Mouse (Mus musculus) liver, adult 2 months (tissue): ENCODE data around the gene Ube2i. TPM values are rescaled to one million over a fixed set of nuclear protein-coding genes. Genes with fewer than 3 reads are reported as not detected.
"Not testable (repeated sequence)": the region's sequence is repeated elsewhere in the genome, so short reads cannot be mapped to it uniquely, and the experiment has no call there.

Experiments
- DNase-seq: peaks from one replicate; pipeline ENCODE4 v3.0.0-alpha.2; 2011; ENCODE audit warnings: low read depth, low spot score; ENCODE audit errors: extremely low read depth
- H3K27ac ChIP-seq: fragments of 200-500 bp; replicated peaks from 2 replicates; pipeline ENCODE4 v1.5.1; 2012; ENCODE audit warnings: low read depth, mild to moderate bottlenecking, control low read depth, inconsistent platforms, low read length; ENCODE audit not compliant: insufficient read depth
- H3K27me3 ChIP-seq: fragments of 200-500 bp; 2 replicates; pipeline ENCODE4 v1.6.1; 2012; ENCODE audit warnings: mild to moderate bottlenecking, moderate library complexity, low read length, inconsistent platforms; ENCODE audit not compliant: control insufficient read depth, insufficient read depth
- H3K36me3 ChIP-seq: fragments of 200-500 bp; 2 replicates; pipeline ENCODE4 v1.6.1; 2012; ENCODE audit warnings: low read length, inconsistent platforms; ENCODE audit not compliant: control insufficient read depth, insufficient read depth
- H3K4me1 ChIP-seq: fragments of 200-500 bp; 2 replicates; pipeline ENCODE4 v1.6.1; 2011; ENCODE audit warnings: low read length; ENCODE audit not compliant: control insufficient read depth, insufficient read depth
- H3K4me3 ChIP-seq: fragments of 200-500 bp; 2 replicates; pipeline ENCODE4 v1.5.1; 2011; ENCODE audit warnings: low read depth, mild to moderate bottlenecking, control low read depth, low read length, moderate library complexity; ENCODE audit not compliant: insufficient read depth
- H3K79me2 ChIP-seq: fragments of 200-500 bp; 2 replicates; pipeline ENCODE4 v1.6.1; 2012; ENCODE audit warnings: inconsistent platforms, mild to moderate bottlenecking, low read length, moderate library complexity; ENCODE audit not compliant: control insufficient read depth, insufficient read depth
- H3K9ac ChIP-seq: fragments of 200-500 bp; 2 replicates; pipeline ENCODE4 v1.6.1; 2012; ENCODE audit warnings: low read depth, mild to moderate bottlenecking, control low read depth, inconsistent platforms, low read length
- CTCF ChIP-seq: fragments of 200-500 bp; IDR thresholded peaks from 2 replicates; pipeline ENCODE4 v1.5.1; 2011; ENCODE audit warnings: low read depth, low read length, control low read depth
- POLR2A ChIP-seq: fragments of 200-500 bp; IDR thresholded peaks from 2 replicates; pipeline ENCODE4 v1.6.1; 2011; ENCODE audit warnings: low read length, control low read depth; ENCODE audit not compliant: insufficient read depth; ENCODE audit errors: extremely low read depth
- WGBS: fragments of 180-500 bp; shearing (Covaris S2); methylation state at CpG from one replicate; pipeline ENCODE4 v1.1.7; 2018; 5-methylcytosine and 5-hydroxymethylcytosine counted together
- polyA plus RNA-seq: library from polyadenylated mRNA; depleted of rRNA; stranded (reverse); fragments of >200 nt; gene quantifications from 2 replicates; pipeline ENCODE4 v1.2.3, GENCODE M21; 2012
- total RNA-seq: library from RNA; depleted of rRNA; stranded (reverse); fragments of >200 nt; gene quantifications from 2 replicates; pipeline ENCODE4 v1.2.3, GENCODE M21; 2014

Ube2i gene
- total and polyA plus RNA-seq, 2 experiments = 80.0 to 92.9 TPM

DNA sequence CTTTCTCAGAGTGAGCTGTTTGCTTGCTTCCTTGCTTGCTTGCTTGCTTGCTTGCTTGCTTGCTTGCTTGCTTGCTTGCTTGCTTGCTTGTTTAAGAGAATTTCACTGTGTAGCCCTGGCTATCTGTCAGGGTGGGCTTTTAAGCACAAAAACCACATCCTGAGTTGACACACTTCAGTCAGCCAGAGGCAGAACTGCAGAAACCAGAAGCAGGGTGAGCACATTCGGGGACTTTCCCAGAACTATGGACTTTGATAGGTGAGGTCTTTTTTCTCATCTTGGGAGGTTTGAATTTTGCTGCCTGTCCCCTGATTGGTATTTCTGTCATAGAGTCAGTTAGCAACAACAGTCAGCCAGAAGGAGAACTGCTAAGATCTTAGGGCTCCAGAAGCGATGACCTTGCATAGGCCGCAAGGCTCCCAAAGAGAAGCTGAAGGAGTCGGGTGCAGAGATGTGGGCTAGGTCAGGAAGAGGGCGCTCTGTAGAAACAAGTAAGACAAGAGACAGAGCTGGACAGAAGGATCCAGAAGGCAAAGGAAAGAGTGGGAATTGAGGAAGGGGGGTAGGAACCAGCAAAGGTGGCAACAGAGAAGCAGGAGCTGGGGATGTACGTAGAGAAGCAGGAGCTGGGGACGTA lies 49.7 kb downstream of the Ube2i start:
- TF ChIP-seq CTCF (no peak), POLR2A (no peak)
- Histone ChIP-seq H3K9ac (no peak overlapping the region), H3K27ac (no peak overlapping the region), H3K79me2 (peaks cover 25% of the 10 kb centered on the region), H3K27me3 (no peaks in the 10 kb centered on the region), H3K4me3 (no peak overlapping the region), H3K36me3 (no peaks in the 10 kb centered on the region), H3K4me1 (peaks cover 28% of the 10 kb centered on the region)
- WGBS = 84% methylated on average over 7 of the region's 7 CpGs
- peak; percentile 23 for DNase-seq

DNA sequence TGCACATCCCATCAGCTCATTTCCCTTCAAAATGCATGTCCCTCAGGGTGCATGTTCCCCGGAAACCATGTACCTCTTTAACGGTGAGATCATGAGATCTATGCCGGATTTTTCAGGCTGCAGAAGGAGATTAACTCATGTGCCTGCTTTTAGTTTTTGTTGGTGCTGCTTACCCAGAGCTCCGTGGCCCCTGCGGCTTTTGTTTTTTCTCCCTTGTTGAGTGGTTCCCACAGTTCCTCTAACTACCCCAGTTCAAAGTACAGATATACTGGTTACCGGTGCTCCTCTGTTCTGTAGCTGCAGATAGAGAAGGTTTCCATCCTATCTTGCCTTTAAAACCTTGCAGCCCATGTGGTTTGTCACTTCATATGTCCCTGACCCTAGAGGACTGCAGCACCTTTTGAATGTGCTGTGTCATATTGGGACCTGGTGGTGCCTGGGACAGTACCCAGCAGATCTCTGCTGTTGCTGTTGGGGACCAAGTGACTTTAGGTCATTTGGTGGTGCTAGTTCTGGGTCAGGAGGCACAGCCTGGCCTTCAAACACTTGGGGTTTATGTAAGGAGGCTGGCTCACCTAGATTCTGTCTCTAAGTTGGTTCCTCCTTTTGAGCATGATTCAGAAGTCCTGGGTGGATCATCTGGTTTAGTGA lies 51.3 kb downstream of the Ube2i start:
- 21% methylated on average over 6 of the region's 6 CpGs for WGBS
- Histone ChIP-seq H3K27ac (peak overlapping the region; percentile 91), H3K27me3 (no peaks in the 10 kb centered on the region), H3K4me3 (peak overlapping the region; percentile 78), H3K36me3 (no peaks in the 10 kb centered on the region), H3K4me1 (peaks cover 21% of the 10 kb centered on the region), H3K79me2 (peaks cover 25% of the 10 kb centered on the region), H3K9ac (peak overlapping the region; percentile 79)
- peak; percentile 72 for DNase-seq
- TF ChIP-seq POLR2A (no peak), CTCF (no peak)

DNA sequence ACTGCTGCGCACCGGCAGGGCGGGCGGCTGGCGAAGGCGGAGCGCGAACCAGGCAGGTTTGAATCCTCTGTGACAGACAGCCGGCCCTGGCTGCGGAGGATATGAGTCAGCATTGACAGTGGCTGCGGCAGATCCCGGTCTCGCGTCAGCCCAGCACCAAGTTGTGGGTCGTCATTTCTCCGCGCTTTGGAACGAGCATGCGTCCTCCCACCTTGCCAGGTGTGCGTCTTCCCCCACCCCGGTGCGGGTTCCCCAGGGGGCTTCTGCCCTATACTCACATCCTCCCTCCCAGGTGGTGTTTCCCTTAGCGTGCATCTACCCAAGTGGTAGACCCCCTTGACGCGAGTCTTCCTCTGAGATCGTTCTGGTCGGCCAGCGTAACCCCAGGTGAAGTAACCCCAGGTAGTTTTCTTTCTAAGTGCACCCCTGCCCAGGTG lies 51.9 kb downstream of the Ube2i start:
- Histone ChIP-seq H3K27ac (peak overlapping the region; percentile 91), H3K79me2 (peaks cover 25% of the 10 kb centered on the region), H3K4me1 (peaks cover 21% of the 10 kb centered on the region), H3K4me3 (peak overlapping the region; percentile 78), H3K9ac (peak overlapping the region; percentile 79)
- DNase-seq, H3K27me3 ChIP-seq, H3K36me3 ChIP-seq: not testable (repeated sequence)
- 9% methylated on average over 17 of the region's 28 CpGs for WGBS

DNA sequence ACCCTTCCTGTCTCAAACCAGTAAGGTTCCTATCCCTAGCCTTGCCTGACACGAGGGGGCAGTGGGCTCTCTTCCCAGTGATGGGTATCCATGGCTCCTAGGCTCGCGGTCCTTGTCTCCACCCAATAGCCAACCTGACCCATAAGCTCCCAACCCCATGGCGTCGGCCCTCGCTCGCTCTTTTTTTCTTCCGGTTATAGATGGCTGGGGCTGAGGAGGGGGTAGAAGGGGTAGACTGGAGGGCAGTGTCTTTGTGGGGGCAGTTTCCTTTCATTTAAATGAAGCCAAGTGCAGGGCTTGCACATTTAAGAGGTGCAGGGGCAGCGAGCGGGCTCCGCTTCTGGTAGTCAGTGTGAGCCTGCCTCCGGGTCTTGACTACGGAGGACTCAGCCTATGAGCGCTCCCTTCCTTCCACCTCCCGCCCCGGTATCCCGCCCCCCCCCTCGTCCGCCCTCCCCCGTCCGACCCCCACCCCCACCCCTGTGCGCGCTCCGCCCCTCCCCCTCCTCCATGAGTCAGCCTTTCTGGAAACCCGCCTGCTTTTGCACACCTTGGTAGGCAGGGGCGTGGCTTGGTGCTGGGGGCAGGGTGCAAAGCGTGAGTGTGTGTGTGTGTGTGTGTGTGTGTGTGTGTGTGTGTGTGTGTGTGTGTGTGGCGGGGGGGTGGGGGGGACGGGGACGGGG lies 52.5 kb downstream of the Ube2i start:
- Histone ChIP-seq H3K27ac (peak overlapping the region; percentile 79), H3K4me1 (peaks cover 21% of the 10 kb centered on the region), H3K36me3 (0 out of 2 replicates have a peak, but pooled peaks cover 1% of the 10 kb centered on the region), H3K9ac (peak overlapping the region; percentile 12; the same call in 1 of the 2 replicates), H3K79me2 (peaks cover 24% of the 10 kb centered on the region), H3K27me3 (no peaks in the 10 kb centered on the region), H3K4me3 (peak overlapping the region; percentile 28; the same call in 1 of the 2 replicates)
- DNase-seq = peak; percentile 63
- TF ChIP-seq CTCF = no peak
- no peak for TF ChIP-seq POLR2A
- WGBS = 20% methylated on average over 23 of the region's 30 CpGs

DNA sequence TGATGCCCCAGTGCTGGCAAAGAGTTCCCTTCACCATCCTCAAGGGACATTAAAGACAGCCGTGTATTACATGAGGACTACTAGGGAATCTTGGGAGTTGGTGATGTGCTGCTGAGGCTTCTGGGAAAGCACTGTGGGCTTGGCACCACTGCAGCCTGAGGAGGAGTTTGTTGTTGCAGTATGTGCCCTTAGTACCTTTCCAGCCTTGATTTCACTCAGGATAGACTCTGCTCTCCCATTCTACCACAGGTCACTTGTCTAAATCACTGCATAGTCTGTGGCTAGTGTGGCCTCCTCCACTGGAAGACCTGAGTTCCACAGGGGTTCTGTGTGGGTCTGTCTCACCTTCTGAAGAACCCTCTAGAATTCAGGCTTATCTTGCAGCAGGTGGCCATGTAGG lies 53.7 kb downstream of the Ube2i start:
- Histone ChIP-seq H3K9ac (peak overlapping the region; percentile 37; the same call in 1 of the 2 replicates), H3K4me3 (no peak overlapping the region), H3K79me2 (peaks cover 23% of the 10 kb centered on the region), H3K36me3 (0 out of 2 replicates have a peak, but pooled peaks cover 1% of the 10 kb centered on the region), H3K27ac (peak overlapping the region; percentile 79), H3K4me1 (peaks cover 21% of the 10 kb centered on the region), H3K27me3 (no peaks in the 10 kb centered on the region)
- no peak for TF ChIP-seq POLR2A
- TF ChIP-seq CTCF = no peak
- 31% methylated on average over 1 of the region's 1 CpGs for WGBS
- peak; percentile 82 for DNase-seq
